ENCODE assay signal across 13 mouse cellular contexts in the genomic region with DNA sequence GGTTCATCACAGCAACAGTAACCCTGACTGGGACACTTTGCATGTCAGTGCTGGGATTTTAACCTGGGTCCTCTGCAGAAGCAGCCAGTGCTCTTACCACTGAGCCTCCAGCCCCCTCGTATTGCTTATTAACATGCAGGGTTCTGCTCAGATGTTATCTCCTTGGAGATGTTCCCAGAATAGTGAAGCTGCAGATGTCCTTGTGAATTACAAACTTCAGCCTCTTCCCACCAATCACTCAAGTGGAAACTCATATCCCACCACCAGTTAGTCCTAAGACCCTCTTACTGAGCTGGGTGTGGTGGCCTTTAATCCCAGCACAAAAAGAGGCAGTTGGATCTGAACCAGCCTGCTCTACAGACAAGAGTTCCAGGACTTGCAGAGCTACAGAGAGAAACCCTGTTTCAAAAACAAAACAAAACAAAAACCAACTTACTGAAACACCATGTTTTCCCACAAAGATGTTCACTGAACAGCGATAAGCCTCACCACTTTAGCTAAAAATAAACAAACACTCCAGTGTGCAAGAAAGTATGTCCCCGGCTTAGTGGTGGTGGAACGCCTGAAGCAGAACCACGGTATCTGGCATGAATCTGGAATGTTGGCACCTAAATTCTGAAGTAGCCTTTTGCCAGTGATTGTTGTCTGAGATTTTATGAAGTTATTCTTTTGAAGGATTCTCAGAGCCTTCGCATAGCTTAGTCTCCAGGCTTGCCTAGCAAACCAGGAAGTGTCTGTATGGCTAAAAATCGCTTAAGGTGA. TPM values are rescaled to one million over a fixed set of nuclear protein-coding genes. Genes with fewer than 3 reads are reported as not detected.
DNase-seq lines count a peak whose midpoint lies in the region; ATAC-seq and TF ChIP-seq lines count a peak whose summit lies in the region.
"Had no signal": no experiment of that assay in that cellular context is flagged by ENCODE, and none has a peak within 500 bp of the region (broad histone marks: within the 10 kb centered on the region; RNA-seq: fewer than 3 reads in every experiment).

No protein-coding gene starts in this region.

- H3K4me3 ChIP-seq in cerebellum, adult 2 months (replicated peaks; ENCODE audit: insufficient read depth, low read depth, low read length) = no peak overlapping the region
- H3K4me3 ChIP-seq in hindbrain, embryonic 12.5 days = no peak overlapping the region
- no peak overlapping the region for H3K4me3 ChIP-seq in hindbrain, embryonic 10.5 days
- H3K4me3 ChIP-seq in midbrain, embryonic 14.5 days (replicated peaks; ENCODE audit: low read depth, low read length) = no peak overlapping the region
- H3K4me3 ChIP-seq in midbrain, embryonic 11.5 days (ENCODE audit: low read depth, low read length) = no peak overlapping the region
- H3K4me3 ChIP-seq in neural tube, embryonic 14.5 days (ENCODE audit: low read depth, low read length) = no peak overlapping the region

- H3K4me2 ChIP-seq in hindbrain, embryonic 12.5 days (replicated peaks) = no peak overlapping the region
- no peak overlapping the region for H3K4me2 ChIP-seq in midbrain, embryonic 14.5 days (ENCODE audit: low read length)
- no peak overlapping the region for H3K4me2 ChIP-seq in midbrain, embryonic 11.5 days
- H3K4me2 ChIP-seq in neural tube, embryonic 14.5 days (ENCODE audit: low read depth, low read length) = no peak overlapping the region

- TF ChIP-seq POLR2A in cerebellum, adult 2 months (IDR thresholded peaks at IDR 0.05; ENCODE audit: borderline replicate concordance, insufficient read depth, low read length) = no peak

- no peak for DNase-seq in cerebellum, adult 2 months
- no peak for DNase-seq in cerebellum, adult 11 months
- DNase-seq in hindbrain, embryonic 10.5 days (ENCODE audit: low spot score) = no peak
- no peak for DNase-seq in midbrain, embryonic 14.5 days
- no peak for DNase-seq in midbrain, embryonic 11.5 days (ENCODE audit: low spot score, missing footprints)
- DNase-seq in cerebellum, postnatal 14 days = no peak
- DNase-seq: cerebellum, adult 11-12 months; kidney, postnatal 10 days; layer of hippocampus, postnatal 36 days; right cerebral cortex, adult 18-20 months had no signal

- no peaks in the 10 kb centered on the region for H3K9me3 ChIP-seq in hindbrain, embryonic 12.5 days (replicated peaks)
- no peaks in the 10 kb centered on the region for H3K9me3 ChIP-seq in hindbrain, embryonic 10.5 days
- no peaks in the 10 kb centered on the region for H3K9me3 ChIP-seq in midbrain, embryonic 14.5 days (ENCODE audit: control insufficient read depth, low read length)
- no peaks in the 10 kb centered on the region for H3K9me3 ChIP-seq in midbrain, embryonic 11.5 days (ENCODE audit: control insufficient read depth, low read length)
- no peaks in the 10 kb centered on the region for H3K9me3 ChIP-seq in neural tube, embryonic 14.5 days (ENCODE audit: control insufficient read depth, low read length)
- H3K9me3 ChIP-seq: G1E had no signal

- 20% methylated on average over 7 of the region's 7 CpGs for WGBS in cerebellum, adult 2 months
- WGBS in hindbrain, embryonic 12.5 days = 82% methylated on average over 7 of the region's 7 CpGs
- 87% methylated on average over 7 of the region's 7 CpGs for WGBS in hindbrain, embryonic 10.5 days
- 75% methylated on average over 7 of the region's 7 CpGs for WGBS in midbrain, embryonic 14.5 days
- WGBS in midbrain, embryonic 11.5 days = 80% methylated on average over 7 of the region's 7 CpGs
- 77% methylated on average over 7 of the region's 7 CpGs for WGBS in neural tube, embryonic 14.5 days

- ATAC-seq in hindbrain, embryonic 12.5 days (ENCODE audit: low FRiP score) = no peak
- no peak for ATAC-seq in midbrain, embryonic 14.5 days (ENCODE audit: low FRiP score, low TSS enrichment)
- ATAC-seq in midbrain, embryonic 11.5 days (ENCODE audit: low FRiP score) = no peak
- no peak for ATAC-seq in neural tube, embryonic 14.5 days (ENCODE audit: low read depth)

- H3K27ac ChIP-seq in cerebellum, adult 2 months (ENCODE audit: insufficient read depth, low read length) = 0 out of 2 replicates have a peak overlapping the region, but pooled peaks have one; percentile 50
- H3K27ac ChIP-seq in hindbrain, embryonic 12.5 days = peak overlapping the region; percentile 32; the same call in 1 of the 2 replicates
- no peak overlapping the region for H3K27ac ChIP-seq in hindbrain, embryonic 10.5 days
- H3K27ac ChIP-seq in midbrain, embryonic 14.5 days (replicated peaks; ENCODE audit: low read depth, low read length) = peak overlapping the region; percentile 52; the same call in 1 of the 2 replicates
- H3K27ac ChIP-seq in midbrain, embryonic 11.5 days (ENCODE audit: low read depth, low read length) = no peak overlapping the region; the same call in 1 of the 2 replicates
- H3K27ac ChIP-seq in neural tube, embryonic 14.5 days (ENCODE audit: low read depth, low read length) = 0 out of 2 replicates have a peak overlapping the region, but pooled peaks have one; percentile 5

- TF ChIP-seq CTCF in cerebellum, adult 2 months (IDR thresholded peaks at IDR 0.05; ENCODE audit: borderline replicate concordance, insufficient read depth, low read depth, low read length) = no peak

- peaks cover under 1% of the 10 kb centered on the region; the same call in 1 of the 2 replicates for H3K36me3 ChIP-seq in hindbrain, embryonic 12.5 days
- peaks cover 4% of the 10 kb centered on the region for H3K36me3 ChIP-seq in hindbrain, embryonic 10.5 days
- peaks cover 2% of the 10 kb centered on the region; the same call in 1 of the 2 replicates for H3K36me3 ChIP-seq in midbrain, embryonic 14.5 days (ENCODE audit: control insufficient read depth, insufficient read depth, low read length)
- no peaks in the 10 kb centered on the region for H3K36me3 ChIP-seq in midbrain, embryonic 11.5 days (ENCODE audit: control insufficient read depth, insufficient read depth, low read length)
- H3K36me3 ChIP-seq in neural tube, embryonic 14.5 days (ENCODE audit: control insufficient read depth, insufficient read depth, low read length) = no peaks in the 10 kb centered on the region

- no peaks in the 10 kb centered on the region for H3K27me3 ChIP-seq in cerebellum, adult 2 months (ENCODE audit: control insufficient read depth, insufficient read depth, low read length)
- H3K27me3 ChIP-seq in hindbrain, embryonic 12.5 days = no peaks in the 10 kb centered on the region
- H3K27me3 ChIP-seq in hindbrain, embryonic 10.5 days (ENCODE audit: insufficient read depth, poor library complexity, severe bottlenecking) = no peaks in the 10 kb centered on the region
- H3K27me3 ChIP-seq in midbrain, embryonic 14.5 days (ENCODE audit: control insufficient read depth, insufficient read depth, low read length) = no peaks in the 10 kb centered on the region
- no peaks in the 10 kb centered on the region for H3K27me3 ChIP-seq in midbrain, embryonic 11.5 days (ENCODE audit: control insufficient read depth, insufficient read depth, low read length)
- no peaks in the 10 kb centered on the region for H3K27me3 ChIP-seq in neural tube, embryonic 14.5 days (ENCODE audit: control insufficient read depth, insufficient read depth, low read length)

- H3K9ac ChIP-seq in hindbrain, embryonic 12.5 days = no peak overlapping the region
- H3K9ac ChIP-seq in midbrain, embryonic 14.5 days (replicated peaks; ENCODE audit: low read length) = no peak overlapping the region
- H3K9ac ChIP-seq in midbrain, embryonic 11.5 days (ENCODE audit: low read length) = no peak overlapping the region
- H3K9ac ChIP-seq in neural tube, embryonic 14.5 days (replicated peaks; ENCODE audit: low read depth, low read length) = no peak overlapping the region

- H3K4me1 ChIP-seq in cerebellum, adult 2 months (ENCODE audit: control insufficient read depth, insufficient read depth, low read length) = peaks cover 19% of the 10 kb centered on the region
- peaks cover 53% of the 10 kb centered on the region for H3K4me1 ChIP-seq in hindbrain, embryonic 12.5 days
- peaks cover 50% of the 10 kb centered on the region for H3K4me1 ChIP-seq in hindbrain, embryonic 10.5 days (replicated peaks)
- peaks cover 49% of the 10 kb centered on the region for H3K4me1 ChIP-seq in midbrain, embryonic 14.5 days (ENCODE audit: control insufficient read depth, insufficient read depth, low read length)
- H3K4me1 ChIP-seq in midbrain, embryonic 11.5 days (ENCODE audit: control insufficient read depth, insufficient read depth, low read length) = peaks cover 21% of the 10 kb centered on the region
- peaks cover 33% of the 10 kb centered on the region for H3K4me1 ChIP-seq in neural tube, embryonic 14.5 days (ENCODE audit: control insufficient read depth, insufficient read depth, low read length)

RNA-seq across cellular contexts. Expression of a gene that starts 5.9 kb away (rescaled TPM):
- 150 and 152 TPM in 2 replicates for polyA plus RNA-seq in cerebellum, adult 2 months (2012; rRNA removed)
- 152 TPM in 2 replicates for polyA plus RNA-seq in hindbrain, embryonic 12.5 days (2016; fragmentation: Nextera tagmentation; extraction: Ambion mirVana)
- polyA plus RNA-seq in hindbrain, embryonic 10.5 days (2016; fragmentation: Nextera tagmentation; extraction: Ambion mirVana) = 108 and 115 TPM in 2 replicates
- polyA plus RNA-seq in midbrain, embryonic 14.5 days (2014; fragmentation: Nextera tagmentation; extraction: Ambion mirVana) = 152 and 171 TPM in 2 replicates
- 97.5 and 104 TPM in 2 replicates for polyA plus RNA-seq in midbrain, embryonic 11.5 days (2014; fragmentation: Nextera tagmentation; extraction: Ambion mirVana)
- 223 and 225 TPM in 2 replicates for polyA plus RNA-seq in neural tube, embryonic 14.5 days (2014; fragmentation: Nextera tagmentation; extraction: Ambion mirVana)

RNA-seq across cellular contexts. Expression of a gene that starts 16.6 kb away (rescaled TPM):
- 76.6 and 85.8 TPM in 2 replicates for polyA plus RNA-seq in cerebellum, adult 2 months (2012; rRNA removed)
- polyA plus RNA-seq in hindbrain, embryonic 12.5 days (2016; fragmentation: Nextera tagmentation; extraction: Ambion mirVana) = 56.8 and 59.2 TPM in 2 replicates
- polyA plus RNA-seq in hindbrain, embryonic 10.5 days (2016; fragmentation: Nextera tagmentation; extraction: Ambion mirVana) = 38.5 and 39.9 TPM in 2 replicates
- polyA plus RNA-seq in midbrain, embryonic 14.5 days (2014; fragmentation: Nextera tagmentation; extraction: Ambion mirVana) = 33.9 and 39.1 TPM in 2 replicates
- polyA plus RNA-seq in midbrain, embryonic 11.5 days (2014; fragmentation: Nextera tagmentation; extraction: Ambion mirVana) = 33.4 and 34.7 TPM in 2 replicates
- polyA plus RNA-seq in neural tube, embryonic 14.5 days (2014; fragmentation: Nextera tagmentation; extraction: Ambion mirVana) = 32.3 and 39.9 TPM in 2 replicates

RNA-seq across cellular contexts. Expression of a gene that starts 54.9 kb away (rescaled TPM):
- 24.1 and 26.4 TPM in 2 replicates for polyA plus RNA-seq in cerebellum, adult 2 months (2012; rRNA removed)
- 49.6 and 58.6 TPM in 2 replicates for polyA plus RNA-seq in hindbrain, embryonic 12.5 days (2016; fragmentation: Nextera tagmentation; extraction: Ambion mirVana)
- polyA plus RNA-seq in hindbrain, embryonic 10.5 days (2016; fragmentation: Nextera tagmentation; extraction: Ambion mirVana) = 64.9 and 70.4 TPM in 2 replicates
- polyA plus RNA-seq in midbrain, embryonic 14.5 days (2014; fragmentation: Nextera tagmentation; extraction: Ambion mirVana) = 26.8 and 47.1 TPM in 2 replicates
- polyA plus RNA-seq in midbrain, embryonic 11.5 days (2014; fragmentation: Nextera tagmentation; extraction: Ambion mirVana) = 78.5 and 84.3 TPM in 2 replicates
- 37.3 and 43.4 TPM in 2 replicates for polyA plus RNA-seq in neural tube, embryonic 14.5 days (2014; fragmentation: Nextera tagmentation; extraction: Ambion mirVana)

Comparison
In these comparisons a context has a peak if more than half of its experiments do, and no peak if none do; other contexts are left out.
1. H3K27ac ChIP-seq: peak in cerebellum, adult 2 months (single experiment), hindbrain, embryonic 12.5 days (single experiment), midbrain, embryonic 14.5 days (single experiment) and neural tube, embryonic 14.5 days (single experiment); none in hindbrain, embryonic 10.5 days (single experiment) and midbrain, embryonic 11.5 days (single experiment).